Mouse (Mus musculus): ENCODE measurements at regions not wholly inside any gene's neighbourhood (a gene's known extent, or its start where the extent isn't known, plus 50 kb on each side); places are given as distances from the start of the nearest gene placed in this dataset.

- ATAC-seq (replicated peaks; ENCODE audit: low FRiP score) = no peak
- no peak overlapping the region for H3K4me3 ChIP-seq (ENCODE audit: low read depth, low read length)
- H3K4me2 ChIP-seq = no peak overlapping the region
- H3K27ac ChIP-seq (ENCODE audit: low read depth, low read length) = no peak overlapping the region
- DNase-seq (ENCODE audit: low spot score) = no peak
- no peaks in the 10 kb centered on the region for H3K36me3 ChIP-seq (ENCODE audit: control insufficient read depth, insufficient read depth, low read length)
- no peaks in the 10 kb centered on the region for H3K9me3 ChIP-seq (ENCODE audit: control insufficient read depth, low read length)
- no peaks in the 10 kb centered on the region for H3K4me1 ChIP-seq (replicated peaks; ENCODE audit: control insufficient read depth, insufficient read depth, low read length)
- no peak overlapping the region for H3K9ac ChIP-seq (ENCODE audit: low read depth, low read length)
- H3K27me3 ChIP-seq (replicated peaks; ENCODE audit: control insufficient read depth, insufficient read depth, low read length) = no peaks in the 10 kb centered on the region
- 43% methylated on average over 1 of the region's 1 CpGs for WGBS
Observed at GRCm38 (mm10) chr10:92081199-92081598, 641.0 kb downstream of the Nedd1 start.

GRCm38 (mm10) chr10:92079421-92079820, 642.8 kb downstream of the Nedd1 start:
- Histone ChIP-seq H3K9ac (ENCODE audit: low read depth, low read length) (no peak overlapping the region), H3K4me3 (ENCODE audit: low read depth, low read length) (no peak overlapping the region), H3K9me3 (ENCODE audit: control insufficient read depth, low read length) (no peaks in the 10 kb centered on the region), H3K4me1 (replicated peaks; ENCODE audit: control insufficient read depth, insufficient read depth, low read length) (no peaks in the 10 kb centered on the region), H3K4me2 (no peak overlapping the region), H3K27me3 (replicated peaks; ENCODE audit: control insufficient read depth, insufficient read depth, low read length) (no peaks in the 10 kb centered on the region), H3K27ac (ENCODE audit: low read depth, low read length) (no peak overlapping the region), H3K36me3 (ENCODE audit: control insufficient read depth, insufficient read depth, low read length) (no peaks in the 10 kb centered on the region)
- 72% methylated on average over 4 of the region's 4 CpGs for WGBS
- no peak for DNase-seq (ENCODE audit: low spot score)
- ATAC-seq (replicated peaks; ENCODE audit: low FRiP score) = no peak

GRCm38 (mm10) chr10:92077291-92077690, 644.9 kb downstream of the Nedd1 start:
- H3K27ac ChIP-seq (ENCODE audit: low read depth, low read length) = no peak overlapping the region
- no peak for ATAC-seq (replicated peaks; ENCODE audit: low FRiP score)
- H3K36me3 ChIP-seq (ENCODE audit: control insufficient read depth, insufficient read depth, low read length) = no peaks in the 10 kb centered on the region
- H3K4me2 ChIP-seq = no peak overlapping the region
- WGBS = 83% methylated on average over 3 of the region's 3 CpGs
- H3K27me3 ChIP-seq (replicated peaks; ENCODE audit: control insufficient read depth, insufficient read depth, low read length) = no peaks in the 10 kb centered on the region
- no peak for DNase-seq (ENCODE audit: low spot score)
- H3K4me1 ChIP-seq (replicated peaks; ENCODE audit: control insufficient read depth, insufficient read depth, low read length) = no peaks in the 10 kb centered on the region
- no peak overlapping the region for H3K9ac ChIP-seq (ENCODE audit: low read depth, low read length)
- H3K4me3 ChIP-seq (ENCODE audit: low read depth, low read length) = no peak overlapping the region
- H3K9me3 ChIP-seq (ENCODE audit: control insufficient read depth, low read length) = no peaks in the 10 kb centered on the region

GRCm38 (mm10) chr10:92076754-92077153, 645.5 kb downstream of the Nedd1 start:
- no peak overlapping the region for H3K27ac ChIP-seq (ENCODE audit: low read depth, low read length)
- WGBS = 66% methylated on average over 3 of the region's 3 CpGs

GRCm38 (mm10) chr10:92075469-92075868, 646.8 kb downstream of the Nedd1 start:
- Histone ChIP-seq H3K4me1 (replicated peaks; ENCODE audit: control insufficient read depth, insufficient read depth, low read length) (no peaks in the 10 kb centered on the region), H3K9me3 (ENCODE audit: control insufficient read depth, low read length) (no peaks in the 10 kb centered on the region), H3K4me3 (ENCODE audit: low read depth, low read length) (no peak overlapping the region), H3K9ac (ENCODE audit: low read depth, low read length) (no peak overlapping the region), H3K4me2 (no peak overlapping the region), H3K36me3 (ENCODE audit: control insufficient read depth, insufficient read depth, low read length) (no peaks in the 10 kb centered on the region), H3K27me3 (replicated peaks; ENCODE audit: control insufficient read depth, insufficient read depth, low read length) (no peaks in the 10 kb centered on the region), H3K27ac (ENCODE audit: low read depth, low read length) (no peak overlapping the region)
- no peak for ATAC-seq (replicated peaks; ENCODE audit: low FRiP score)
- no peak for DNase-seq (ENCODE audit: low spot score)
- WGBS = 54% methylated on average over 8 of the region's 8 CpGs

More at GRCm38 (mm10) chr10:92076754-92077153, 645.5 kb downstream of the Nedd1 start:
- Histone ChIP-seq H3K4me2 (no peak overlapping the region), H3K9me3 (ENCODE audit: control insufficient read depth, low read length) (no peaks in the 10 kb centered on the region), H3K9ac (ENCODE audit: low read depth, low read length) (no peak overlapping the region), H3K4me1 (replicated peaks; ENCODE audit: control insufficient read depth, insufficient read depth, low read length) (no peaks in the 10 kb centered on the region), H3K27me3 (replicated peaks; ENCODE audit: control insufficient read depth, insufficient read depth, low read length) (no peaks in the 10 kb centered on the region), H3K4me3 (ENCODE audit: low read depth, low read length) (no peak overlapping the region), H3K36me3 (ENCODE audit: control insufficient read depth, insufficient read depth, low read length) (no peaks in the 10 kb centered on the region)
- ATAC-seq (replicated peaks; ENCODE audit: low FRiP score) = no peak
- no peak for DNase-seq (ENCODE audit: low spot score)

GRCm38 (mm10) chr10:92074698-92075394, 647.4 kb downstream of the Nedd1 start:
- H3K27ac ChIP-seq (ENCODE audit: low read depth, low read length) = no peak overlapping the region
- no peaks in the 10 kb centered on the region for H3K36me3 ChIP-seq (ENCODE audit: control insufficient read depth, insufficient read depth, low read length)
- H3K27me3 ChIP-seq (replicated peaks; ENCODE audit: control insufficient read depth, insufficient read depth, low read length) = no peaks in the 10 kb centered on the region
- H3K4me3 ChIP-seq (ENCODE audit: low read depth, low read length) = no peak overlapping the region
- H3K9ac ChIP-seq (ENCODE audit: low read depth, low read length) = no peak overlapping the region
- no peak for ATAC-seq (replicated peaks; ENCODE audit: low FRiP score)
- no peak for DNase-seq (ENCODE audit: low spot score)
- no peaks in the 10 kb centered on the region for H3K4me1 ChIP-seq (replicated peaks; ENCODE audit: control insufficient read depth, insufficient read depth, low read length)
- no peaks in the 10 kb centered on the region for H3K9me3 ChIP-seq (ENCODE audit: control insufficient read depth, low read length)
- H3K4me2 ChIP-seq = no peak overlapping the region
- WGBS = 87% methylated on average over 11 of the region's 11 CpGs

- no peaks in the 10 kb centered on the region for H3K36me3 ChIP-seq (ENCODE audit: control insufficient read depth, insufficient read depth, low read length)
- H3K27me3 ChIP-seq (replicated peaks; ENCODE audit: control insufficient read depth, insufficient read depth, low read length) = no peaks in the 10 kb centered on the region
- no peaks in the 10 kb centered on the region for H3K9me3 ChIP-seq (ENCODE audit: control insufficient read depth, low read length)
- no peak for ATAC-seq (replicated peaks; ENCODE audit: low FRiP score)
- no peak for DNase-seq (ENCODE audit: low spot score)
- H3K4me2 ChIP-seq = no peak overlapping the region
- H3K27ac ChIP-seq (ENCODE audit: low read depth, low read length) = no peak overlapping the region
- H3K4me1 ChIP-seq (replicated peaks; ENCODE audit: control insufficient read depth, insufficient read depth, low read length) = no peaks in the 10 kb centered on the region
- 66% methylated on average over 5 of the region's 5 CpGs for WGBS
- no peak overlapping the region for H3K4me3 ChIP-seq (ENCODE audit: low read depth, low read length)
- H3K9ac ChIP-seq (ENCODE audit: low read depth, low read length) = no peak overlapping the region
Observed at GRCm38 (mm10) chr10:92073873-92074390, 648.3 kb downstream of the Nedd1 start.

- Histone ChIP-seq H3K4me3 (ENCODE audit: low read depth, low read length) (no peak overlapping the region), H3K27me3 (replicated peaks; ENCODE audit: control insufficient read depth, insufficient read depth, low read length) (no peaks in the 10 kb centered on the region), H3K4me2 (no peak overlapping the region), H3K9me3 (ENCODE audit: control insufficient read depth, low read length) (no peaks in the 10 kb centered on the region), H3K4me1 (replicated peaks; ENCODE audit: control insufficient read depth, insufficient read depth, low read length) (no peaks in the 10 kb centered on the region), H3K9ac (ENCODE audit: low read depth, low read length) (no peak overlapping the region), H3K27ac (ENCODE audit: low read depth, low read length) (no peak overlapping the region), H3K36me3 (ENCODE audit: control insufficient read depth, insufficient read depth, low read length) (no peaks in the 10 kb centered on the region)
- ATAC-seq (replicated peaks; ENCODE audit: low FRiP score) (no peak), DNase-seq (ENCODE audit: low spot score) (no peak)
Observed at GRCm38 (mm10) chr10:92044783-92045182, 677.4 kb downstream of the Nedd1 start.

GRCm38 (mm10) chr10:92036176-92036575, 686.0 kb downstream of the Nedd1 start:
- ATAC-seq (replicated peaks; ENCODE audit: low FRiP score) (no peak), DNase-seq (ENCODE audit: low spot score) (no peak)
- Histone ChIP-seq H3K4me1 (replicated peaks; ENCODE audit: control insufficient read depth, insufficient read depth, low read length) (no peaks in the 10 kb centered on the region), H3K27me3 (replicated peaks; ENCODE audit: control insufficient read depth, insufficient read depth, low read length) (no peaks in the 10 kb centered on the region), H3K27ac (ENCODE audit: low read depth, low read length) (no peak overlapping the region), H3K4me3 (ENCODE audit: low read depth, low read length) (no peak overlapping the region), H3K4me2 (no peak overlapping the region), H3K36me3 (ENCODE audit: control insufficient read depth, insufficient read depth, low read length) (no peaks in the 10 kb centered on the region), H3K9me3 (ENCODE audit: control insufficient read depth, low read length) (no peaks in the 10 kb centered on the region), H3K9ac (ENCODE audit: low read depth, low read length) (no peak overlapping the region)
- WGBS = 72% methylated on average over 3 of the region's 3 CpGs
